Mouse (Mus musculus): ENCODE measurements at regions not wholly inside any gene's neighbourhood (a gene's known extent, or its start where the extent isn't known, plus 50 kb on each side); places are given as distances from the start of the nearest gene placed in this dataset.

GRCm38 (mm10) chr10:21789847-21790530 is 92.0 kb upstream of the Sgk1 start:
- H3K4me2 ChIP-seq, result no peak overlapping the region
- peaks cover 20% of the 10 kb centered on the region for H3K4me1 ChIP-seq (replicated peaks)
- no peak for ATAC-seq (ENCODE audit: low read depth)
- WGBS, result 69% methylated on average over 17 of the region's 17 CpGs
- H3K4me3 ChIP-seq, result no peak overlapping the region
- no peaks in the 10 kb centered on the region for H3K36me3 ChIP-seq
- no peaks in the 10 kb centered on the region for H3K27me3 ChIP-seq
- H3K9ac ChIP-seq, result no peak overlapping the region
- no peak overlapping the region for H3K27ac ChIP-seq (replicated peaks)
- no peaks in the 10 kb centered on the region for H3K9me3 ChIP-seq

- H3K27me3 ChIP-seq, result no peaks in the 10 kb centered on the region
- H3K4me3 ChIP-seq, result no peak overlapping the region
- no peak for ATAC-seq (ENCODE audit: low read depth)
- no peak overlapping the region for H3K27ac ChIP-seq (replicated peaks)
- WGBS, result 86% methylated on average over 3 of the region's 3 CpGs
- no peaks in the 10 kb centered on the region for H3K36me3 ChIP-seq
- H3K9me3 ChIP-seq, result no peaks in the 10 kb centered on the region
- peaks cover 14% of the 10 kb centered on the region; the same call in 1 of the 2 replicates for H3K4me1 ChIP-seq (replicated peaks)
- H3K4me2 ChIP-seq, result no peak overlapping the region
- H3K9ac ChIP-seq, result no peak overlapping the region
These were observed 91.0 kb upstream of the Sgk1 start for GRCm38 (mm10) chr10:21790991-21791390.

- no peak overlapping the region for H3K9ac ChIP-seq
- no peaks in the 10 kb centered on the region for H3K27me3 ChIP-seq
- no peaks in the 10 kb centered on the region for H3K36me3 ChIP-seq
- H3K4me2 ChIP-seq, result no peak overlapping the region
- H3K27ac ChIP-seq (replicated peaks), result no peak overlapping the region
- H3K4me1 ChIP-seq (replicated peaks), result peaks cover 14% of the 10 kb centered on the region; the same call in 1 of the 2 replicates
- no peaks in the 10 kb centered on the region for H3K9me3 ChIP-seq
- no peak overlapping the region for H3K4me3 ChIP-seq
- 37% methylated on average over 10 of the region's 10 CpGs for WGBS
- ATAC-seq (ENCODE audit: low read depth), result peak; percentile 48; the same call in 1 of the 2 replicates
These were observed 89.6 kb upstream of the Sgk1 start for GRCm38 (mm10) chr10:21792431-21792830.

GRCm38 (mm10) chr10:21793641-21794040 is 88.3 kb upstream of the Sgk1 start:
- Histone ChIP-seq H3K9me3 (no peaks in the 10 kb centered on the region), H3K27me3 (no peaks in the 10 kb centered on the region), H3K4me3 (no peak overlapping the region), H3K27ac (replicated peaks) (no peak overlapping the region), H3K36me3 (no peaks in the 10 kb centered on the region), H3K4me2 (no peak overlapping the region), H3K9ac (no peak overlapping the region), H3K4me1 (replicated peaks) (peaks cover 14% of the 10 kb centered on the region; the same call in 1 of the 2 replicates)
- ATAC-seq (ENCODE audit: low read depth), result no peak
- WGBS, result 91% methylated on average over 11 of the region's 11 CpGs

GRCm38 (mm10) chr10:21796386-21796785 is 85.6 kb upstream of the Sgk1 start:
- no peak overlapping the region for H3K4me3 ChIP-seq
- H3K9ac ChIP-seq, result no peak overlapping the region
- no peaks in the 10 kb centered on the region for H3K36me3 ChIP-seq
- no peak overlapping the region for H3K4me2 ChIP-seq
- peaks cover 8% of the 10 kb centered on the region; the same call in 1 of the 2 replicates for H3K4me1 ChIP-seq (replicated peaks)
- no peaks in the 10 kb centered on the region for H3K27me3 ChIP-seq
- no peak overlapping the region for H3K27ac ChIP-seq (replicated peaks)
- H3K9me3 ChIP-seq, result no peaks in the 10 kb centered on the region
- ATAC-seq (ENCODE audit: low read depth), result no peak
- WGBS, result 86% methylated on average over 4 of the region's 4 CpGs

GRCm38 (mm10) chr10:21798103-21798502 is 83.9 kb upstream of the Sgk1 start:
- no peak overlapping the region for H3K4me2 ChIP-seq
- no peaks in the 10 kb centered on the region for H3K27me3 ChIP-seq
- no peaks in the 10 kb centered on the region for H3K9me3 ChIP-seq
- H3K27ac ChIP-seq (replicated peaks), result no peak overlapping the region
- 75% methylated on average over 6 of the region's 6 CpGs for WGBS
- no peak for ATAC-seq (ENCODE audit: low read depth)
- no peaks in the 10 kb centered on the region for H3K4me1 ChIP-seq (replicated peaks)
- no peak overlapping the region for H3K4me3 ChIP-seq
- no peak overlapping the region for H3K9ac ChIP-seq
- no peaks in the 10 kb centered on the region for H3K36me3 ChIP-seq

GRCm38 (mm10) chr10:21801556-21801955 is 80.4 kb upstream of the Sgk1 start:
- H3K9me3 ChIP-seq, result no peaks in the 10 kb centered on the region
- no peak overlapping the region for H3K4me2 ChIP-seq
- WGBS, result 78% methylated on average over 5 of the region's 5 CpGs
- no peaks in the 10 kb centered on the region for H3K36me3 ChIP-seq
- H3K27me3 ChIP-seq, result no peaks in the 10 kb centered on the region
- H3K9ac ChIP-seq, result no peak overlapping the region
- no peak overlapping the region for H3K4me3 ChIP-seq
- H3K27ac ChIP-seq (replicated peaks), result no peak overlapping the region
- no peak for ATAC-seq (ENCODE audit: low read depth)
- no peaks in the 10 kb centered on the region for H3K4me1 ChIP-seq (replicated peaks)

- Histone ChIP-seq H3K27me3 (no peaks in the 10 kb centered on the region), H3K4me1 (replicated peaks) (no peaks in the 10 kb centered on the region), H3K9me3 (no peaks in the 10 kb centered on the region), H3K4me2 (no peak overlapping the region), H3K4me3 (no peak overlapping the region), H3K27ac (replicated peaks) (no peak overlapping the region), H3K36me3 (no peaks in the 10 kb centered on the region), H3K9ac (no peak overlapping the region)
- peak; percentile 59; the same call in 1 of the 2 replicates for ATAC-seq (ENCODE audit: low read depth)
These were observed 78.8 kb upstream of the Sgk1 start for GRCm38 (mm10) chr10:21803184-21803583.

GRCm38 (mm10) chr10:21804761-21805160 is 77.2 kb upstream of the Sgk1 start:
- 93% methylated on average over 2 of the region's 2 CpGs for WGBS
- no peak; the same call in 1 of the 2 replicates for ATAC-seq (ENCODE audit: low read depth)

GRCm38 (mm10) chr10:21805606-21806005 is 76.4 kb upstream of the Sgk1 start:
- WGBS, result 62% methylated on average over 6 of the region's 6 CpGs
- no peak overlapping the region for H3K27ac ChIP-seq (replicated peaks)
- no peak for ATAC-seq (ENCODE audit: low read depth)

More at GRCm38 (mm10) chr10:21804761-21805160, 77.2 kb upstream of the Sgk1 start:
- Histone ChIP-seq H3K9me3 (no peaks in the 10 kb centered on the region), H3K27ac (replicated peaks) (no peak overlapping the region), H3K4me1 (replicated peaks) (no peaks in the 10 kb centered on the region), H3K4me3 (no peak overlapping the region), H3K4me2 (no peak overlapping the region), H3K36me3 (no peaks in the 10 kb centered on the region), H3K9ac (no peak overlapping the region), H3K27me3 (no peaks in the 10 kb centered on the region)

GRCm38 (mm10) chr10:21806716-21807115 is 75.3 kb upstream of the Sgk1 start:
- H3K27ac ChIP-seq (replicated peaks), result no peak overlapping the region
- no peak overlapping the region for H3K4me3 ChIP-seq
- no peaks in the 10 kb centered on the region for H3K4me1 ChIP-seq (replicated peaks)
- H3K36me3 ChIP-seq, result no peaks in the 10 kb centered on the region
- H3K27me3 ChIP-seq, result no peaks in the 10 kb centered on the region
- no peak for ATAC-seq (ENCODE audit: low read depth)
- H3K4me2 ChIP-seq, result no peak overlapping the region
- H3K9me3 ChIP-seq, result no peaks in the 10 kb centered on the region
- no peak overlapping the region for H3K9ac ChIP-seq
- 90% methylated on average over 4 of the region's 4 CpGs for WGBS

More at GRCm38 (mm10) chr10:21805606-21806005, 76.4 kb upstream of the Sgk1 start:
- no peaks in the 10 kb centered on the region for H3K36me3 ChIP-seq
- H3K27me3 ChIP-seq, result no peaks in the 10 kb centered on the region
- no peak overlapping the region for H3K9ac ChIP-seq
- no peaks in the 10 kb centered on the region for H3K4me1 ChIP-seq (replicated peaks)
- H3K9me3 ChIP-seq, result no peaks in the 10 kb centered on the region
- H3K4me3 ChIP-seq, result no peak overlapping the region
- H3K4me2 ChIP-seq, result no peak overlapping the region

GRCm38 (mm10) chr10:21819686-21820085 is 62.3 kb upstream of the Sgk1 start:
- Histone ChIP-seq H3K27me3 (no peaks in the 10 kb centered on the region), H3K4me1 (replicated peaks) (peaks cover 7% of the 10 kb centered on the region), H3K36me3 (no peaks in the 10 kb centered on the region), H3K4me3 (no peak overlapping the region), H3K9me3 (no peaks in the 10 kb centered on the region), H3K27ac (replicated peaks) (peak overlapping the region; percentile 33; the same call in 1 of the 2 replicates), H3K4me2 (no peak overlapping the region), H3K9ac (no peak overlapping the region)
- WGBS, result 72% methylated on average over 3 of the region's 3 CpGs
- ATAC-seq (ENCODE audit: low read depth), result no peak

- Histone ChIP-seq H3K4me3 (no peak overlapping the region), H3K27me3 (no peaks in the 10 kb centered on the region), H3K4me2 (no peak overlapping the region), H3K4me1 (replicated peaks) (peaks cover 15% of the 10 kb centered on the region), H3K27ac (replicated peaks) (no peak overlapping the region), H3K9ac (no peak overlapping the region), H3K36me3 (no peaks in the 10 kb centered on the region), H3K9me3 (no peaks in the 10 kb centered on the region)
- no peak for ATAC-seq (ENCODE audit: low read depth)
- 74% methylated on average over 5 of the region's 5 CpGs for WGBS
These were observed 60.6 kb upstream of the Sgk1 start for GRCm38 (mm10) chr10:21821421-21821820.
